Mouse (Mus musculus) heart, embryonic 11.5 days (tissue): ENCODE data around the gene Slc6a6. TPM values are rescaled to one million over a fixed set of nuclear protein-coding genes. Genes with fewer than 3 reads are reported as not detected.

Experiments used
- ATAC-seq: fragments of 200-750 bp; cut with Nextera tagmentation; replicated peaks from 2 replicates; pipeline ENCODE4 v1.8.0; 2017; ENCODE audit warnings: moderate library complexity; ENCODE audit not compliant: insufficient number of reproducible peaks, low FRiP score, low TSS enrichment
- H3K27ac ChIP-seq: fragments of 300-500 bp; sonication (generic); 2 replicates; pipeline ENCODE4 v1.5.1; 2014; ENCODE audit warnings: mild to moderate bottlenecking, low read depth, low read length
- H3K27me3 ChIP-seq: fragments of 300-500 bp; sonication (generic); 2 replicates; pipeline ENCODE4 v1.6.1; 2014; ENCODE audit warnings: mild to moderate bottlenecking, low read length, mixed read lengths; ENCODE audit not compliant: control insufficient read depth, insufficient read depth
- H3K36me3 ChIP-seq: fragments of 300-500 bp; sonication (generic); 2 replicates; pipeline ENCODE4 v1.6.1; 2014; ENCODE audit warnings: mild to moderate bottlenecking, low read length, moderate library complexity, mixed read lengths; ENCODE audit not compliant: control insufficient read depth, insufficient read depth
- H3K4me1 ChIP-seq: fragments of 300-500 bp; sonication (generic); 2 replicates; pipeline ENCODE4 v1.6.1; 2014; ENCODE audit warnings: low read length; ENCODE audit not compliant: control insufficient read depth, insufficient read depth
- H3K4me2 ChIP-seq: fragments of 300-500 bp; sonication (generic); 2 replicates; pipeline ENCODE4 v1.6.1; 2014; ENCODE audit warnings: mild to moderate bottlenecking, moderate library complexity
- H3K4me3 ChIP-seq: fragments of 300-500 bp; sonication (generic); 2 replicates; pipeline ENCODE4 v1.5.1; 2014; ENCODE audit warnings: low read depth, low read length
- H3K9ac ChIP-seq: fragments of 300-500 bp; sonication (generic); 2 replicates; pipeline ENCODE4 v1.6.1; 2014; ENCODE audit warnings: mild to moderate bottlenecking, low read depth, low read length, moderate library complexity
- H3K9me3 ChIP-seq: fragments of 300-500 bp; sonication (generic); replicated peaks from 2 replicates; pipeline ENCODE4 v1.6.1; 2016; ENCODE audit warnings: low read length; ENCODE audit not compliant: control insufficient read depth
- WGBS: fragments of 180-500 bp; shearing (Covaris S2); extraction: QIAGEN DNeasy Blood & Tissue Kit; methylation state at CpG from one replicate; pipeline ENCODE4 v1.1.7; 2014; ENCODE audit not compliant: insufficient replicate concordance; 5-methylcytosine and 5-hydroxymethylcytosine counted together
- polyA plus RNA-seq: library from polyadenylated mRNA; unstranded; fragments of >200 nt; fragmentation: Nextera tagmentation; extraction: Ambion mirVana; gene quantifications from 2 replicates; pipeline ENCODE4 v1.2.1, GENCODE M21; 2014

The Slc6a6 gene
- polyA plus RNA-seq, 1 experiment from 2014 or later, result 63.0 TPM

GRCm38 (mm10) chr6:91678506-91679094, 5.3 kb upstream of the Slc6a6 start:
- H3K9ac ChIP-seq, result 0 out of 2 replicates have a peak overlapping the region, but pooled peaks have one; percentile 3
- no peaks in the 10 kb centered on the region for H3K9me3 ChIP-seq
- H3K4me1 ChIP-seq, result peaks cover 24% of the 10 kb centered on the region
- no peak overlapping the region for H3K4me3 ChIP-seq
- no peaks in the 10 kb centered on the region for H3K27me3 ChIP-seq
- 0 out of 2 replicates have a peak overlapping the region, but pooled peaks have one; percentile 17 for H3K27ac ChIP-seq
- 25% methylated on average over 12 of the region's 12 CpGs for WGBS
- no peaks in the 10 kb centered on the region for H3K36me3 ChIP-seq
- peak overlapping the region; percentile 32; the same call in 1 of the 2 replicates for H3K4me2 ChIP-seq
- ATAC-seq, result no peak

DNA sequence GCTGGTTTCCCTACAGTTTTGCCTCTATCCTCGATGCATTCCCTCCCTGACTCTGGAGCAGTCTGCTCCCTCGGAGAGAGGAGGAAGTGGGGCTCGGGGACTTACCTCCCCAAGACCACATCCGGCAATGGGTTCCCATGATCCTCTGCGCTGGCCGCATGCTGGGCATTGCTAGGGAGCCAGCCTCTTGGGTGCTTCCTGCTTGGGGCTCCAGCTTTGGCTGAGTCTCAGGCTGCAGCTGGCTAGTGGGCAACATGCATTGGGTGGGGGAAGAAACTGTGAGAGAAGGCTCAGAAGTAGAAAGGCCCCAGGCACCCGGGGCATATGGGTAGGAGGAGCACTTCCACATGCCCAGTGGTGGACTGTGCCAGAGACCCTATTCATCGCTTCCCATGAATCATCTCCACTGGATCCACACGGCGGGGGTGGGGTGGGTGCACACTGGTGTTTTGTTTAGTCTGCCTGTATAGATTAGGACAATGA, 4.7 kb upstream of the Slc6a6 start:
- no peaks in the 10 kb centered on the region for H3K9me3 ChIP-seq
- peak overlapping the region; percentile 32; the same call in 1 of the 2 replicates for H3K4me2 ChIP-seq
- ATAC-seq, result no peak
- H3K4me1 ChIP-seq, result peaks cover 23% of the 10 kb centered on the region
- WGBS, result 60% methylated on average over 10 of the region's 10 CpGs
- H3K9ac ChIP-seq, result 0 out of 2 replicates have a peak overlapping the region, but pooled peaks have one; percentile 3
- H3K36me3 ChIP-seq, result no peaks in the 10 kb centered on the region
- H3K27ac ChIP-seq, result 0 out of 2 replicates have a peak overlapping the region, but pooled peaks have one; percentile 17
- H3K27me3 ChIP-seq, result no peaks in the 10 kb centered on the region
- H3K4me3 ChIP-seq, result no peak overlapping the region

- H3K4me1 ChIP-seq, result peaks cover 23% of the 10 kb centered on the region
- no peaks in the 10 kb centered on the region for H3K27me3 ChIP-seq
- 70% methylated on average over 6 of the region's 6 CpGs for WGBS
- no peak overlapping the region for H3K4me3 ChIP-seq
- no peak overlapping the region for H3K9ac ChIP-seq
- no peak overlapping the region for H3K4me2 ChIP-seq
- no peaks in the 10 kb centered on the region for H3K36me3 ChIP-seq
- H3K27ac ChIP-seq, result no peak overlapping the region
- no peak for ATAC-seq
- no peaks in the 10 kb centered on the region for H3K9me3 ChIP-seq
Measured at GRCm38 (mm10) chr6:91679716-91680115, 4.1 kb upstream of the Slc6a6 start.

- Histone ChIP-seq H3K9ac (no peak overlapping the region), H3K9me3 (no peaks in the 10 kb centered on the region), H3K4me1 (peaks cover 35% of the 10 kb centered on the region), H3K4me2 (no peak overlapping the region), H3K36me3 (no peaks in the 10 kb centered on the region), H3K27me3 (no peaks in the 10 kb centered on the region), H3K27ac (no peak overlapping the region), H3K4me3 (no peak overlapping the region)
- no peak for ATAC-seq
- WGBS, result 82% methylated on average over 4 of the region's 4 CpGs
Measured at GRCm38 (mm10) chr6:91681841-91682240, 2.0 kb upstream of the Slc6a6 start.

GRCm38 (mm10) chr6:91683121-91683520, 732 bp upstream of the Slc6a6 start:
- Histone ChIP-seq H3K4me1 (peaks cover 42% of the 10 kb centered on the region), H3K27me3 (no peaks in the 10 kb centered on the region), H3K36me3 (no peaks in the 10 kb centered on the region), H3K9me3 (no peaks in the 10 kb centered on the region), H3K27ac (peak overlapping the region; percentile 95), H3K4me3 (peak overlapping the region; percentile 92; the same call in 1 of the 2 replicates), H3K9ac (peak overlapping the region; percentile 74; the same call in 1 of the 2 replicates), H3K4me2 (peak overlapping the region; percentile 95)
- 26% methylated on average over 3 of the region's 3 CpGs for WGBS
- no peak for ATAC-seq

- H3K4me1 ChIP-seq, result peaks cover 38% of the 10 kb centered on the region
- H3K36me3 ChIP-seq, result no peaks in the 10 kb centered on the region
- H3K9me3 ChIP-seq, result no peaks in the 10 kb centered on the region
- peak overlapping the region; percentile 95 for H3K27ac ChIP-seq
- H3K4me2 ChIP-seq, result peak overlapping the region; percentile 95
- H3K4me3 ChIP-seq, result peak overlapping the region; percentile 92
- H3K9ac ChIP-seq, result peak overlapping the region; percentile 94
- no peaks in the 10 kb centered on the region for H3K27me3 ChIP-seq
- peak; percentile 36; the same call in 1 of the 2 replicates for ATAC-seq
- 4% methylated on average over 12 of the region's 13 CpGs for WGBS
Measured at GRCm38 (mm10) chr6:91684474-91684829, 599 bp downstream of the Slc6a6 start.

DNA sequence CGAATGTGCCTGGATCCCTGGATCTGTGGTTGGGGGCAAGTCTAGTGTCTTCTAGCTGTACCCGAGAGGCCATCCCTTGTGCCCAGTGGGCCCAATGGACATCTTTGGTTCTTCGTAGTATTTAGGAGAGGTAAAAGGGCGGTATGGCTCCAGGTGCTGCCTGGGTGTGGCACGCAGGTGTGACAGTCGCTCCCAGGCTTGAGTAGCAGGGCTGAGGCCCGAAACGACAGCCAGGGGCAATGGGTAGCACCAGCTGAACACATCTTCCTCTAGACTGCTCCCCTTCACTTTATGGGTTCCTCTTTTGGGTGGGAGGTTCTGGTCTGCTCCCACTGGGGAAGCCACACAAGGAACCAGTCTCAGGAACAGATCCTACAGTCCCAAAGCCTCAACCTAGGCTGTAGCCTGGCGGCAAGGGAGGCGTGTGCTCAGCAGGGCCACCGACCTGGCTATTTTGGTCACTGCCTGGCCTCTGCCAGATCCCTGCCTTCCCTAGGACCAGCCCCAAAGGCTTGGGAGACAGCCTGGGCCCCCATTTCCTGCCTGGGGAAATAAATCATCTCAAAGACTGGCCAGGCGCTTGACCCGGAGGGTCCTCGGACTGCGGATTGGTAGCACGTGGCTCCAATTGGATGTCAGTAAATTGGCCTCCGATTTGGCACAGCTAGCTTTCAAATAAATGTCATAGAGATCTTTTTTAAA, 1.1 kb downstream of the Slc6a6 start:
- Histone ChIP-seq H3K27me3 (no peaks in the 10 kb centered on the region), H3K4me2 (peak overlapping the region; percentile 95), H3K36me3 (no peaks in the 10 kb centered on the region), H3K9ac (peak overlapping the region; percentile 94), H3K4me3 (peak overlapping the region; percentile 92), H3K4me1 (peaks cover 42% of the 10 kb centered on the region), H3K9me3 (no peaks in the 10 kb centered on the region), H3K27ac (peak overlapping the region; percentile 72)
- no peak for ATAC-seq
- 17% methylated on average over 17 of the region's 17 CpGs for WGBS

- peak overlapping the region; percentile 95 for H3K4me2 ChIP-seq
- no peaks in the 10 kb centered on the region for H3K27me3 ChIP-seq
- H3K9ac ChIP-seq, result peak overlapping the region; percentile 39; the same call in 1 of the 2 replicates
- no peaks in the 10 kb centered on the region for H3K36me3 ChIP-seq
- peak overlapping the region; percentile 58 for H3K27ac ChIP-seq
- H3K9me3 ChIP-seq, result no peaks in the 10 kb centered on the region
- H3K4me3 ChIP-seq, result peak overlapping the region; percentile 92
- ATAC-seq, result no peak
- H3K4me1 ChIP-seq, result peaks cover 46% of the 10 kb centered on the region
- 33% methylated on average over 2 of the region's 2 CpGs for WGBS
Measured at GRCm38 (mm10) chr6:91685533-91685883, 1.7 kb downstream of the Slc6a6 start.
